Mouse (Mus musculus) left cerebral cortex, postnatal 25 days (tissue): ENCODE results near the gene Lyar. TPM values are rescaled to one million over a fixed set of nuclear protein-coding genes. Genes with fewer than 3 reads are reported as not detected.

Source experiments
- DNase-seq, 2 experiments: peaks; one replicate each; pipeline ENCODE4 v3.0.0; 2022; ENCODE audit warnings: low spot score in 2 of 2, mixed read lengths in 1 of 2
- intact Hi-C: fragments of 180-260 bp; cut with DNase I; formaldehyde crosslinking; loops from one replicate; pipeline ENCODE4 v1.15.1; 2025
- total RNA-seq, 2 experiments: library from RNA; stranded (reverse); gene quantifications; 2 replicates each; pipeline ENCODE4 v1.2.3; 2021

Lyar gene
- 10 to 100 TPM; 11.0 to 11.9 TPM for total RNA-seq

DNA sequence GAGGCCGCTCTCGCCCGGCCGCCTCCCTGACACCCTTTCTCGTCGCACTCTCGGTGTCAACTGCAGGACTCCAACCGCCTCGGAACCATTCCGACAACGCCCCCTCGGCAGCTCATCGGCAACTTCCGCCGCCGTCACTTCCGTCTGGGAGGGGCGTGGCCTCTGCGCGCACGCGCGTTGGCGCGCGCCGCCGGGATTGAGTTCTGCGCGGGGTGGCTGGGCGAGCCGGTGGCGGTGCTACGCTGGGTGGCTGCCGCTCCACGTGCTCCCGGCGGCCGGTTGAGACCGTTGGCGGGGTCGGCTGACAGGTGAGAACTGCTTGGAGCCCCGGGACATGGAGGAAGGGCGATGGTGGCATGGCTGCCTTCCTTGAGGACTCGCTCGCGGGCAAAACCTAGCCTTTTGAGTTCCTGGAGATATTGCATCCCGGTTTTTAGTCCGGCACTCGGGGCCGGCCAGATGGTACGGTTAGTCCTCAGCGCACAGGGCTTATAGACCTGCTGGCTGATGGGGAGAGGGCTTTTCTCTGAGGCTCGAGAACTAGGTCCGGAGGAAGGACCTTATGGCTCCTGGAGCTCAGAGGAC is at the start of gene Lyar, which contains the start of gene Zbtb49:
Gene Lyar (plus strand): TSS at position 143 of the 585 bp plus-strand sequence.
Gene Zbtb49 (minus strand): TSS at position 130 of the 585 bp plus-strand sequence.
- intact Hi-C loops = no loop called here

DNA sequence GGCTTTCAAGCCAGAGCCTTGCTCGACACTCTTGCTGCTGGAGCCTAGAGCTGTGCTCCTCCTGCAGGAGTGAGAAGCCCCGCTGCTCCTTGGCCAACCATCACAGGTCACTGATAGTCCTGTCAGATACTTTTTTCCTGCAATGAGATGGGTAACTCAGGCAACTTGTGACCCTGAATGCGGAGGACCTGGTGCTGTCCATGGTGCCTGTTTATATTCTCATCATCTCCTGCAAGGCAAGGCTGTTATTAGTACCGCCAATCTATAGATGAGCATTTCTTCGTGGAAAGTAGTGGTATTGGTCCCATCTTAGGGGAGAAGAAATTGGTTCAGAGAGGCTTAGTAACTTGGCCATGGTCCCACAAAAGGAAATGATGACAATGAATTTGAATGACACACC is 46.5 kb upstream of the Lyar start:
- DNase-seq = no peak
- intact Hi-C loops = no loop called here

More for the DNA sequence above, at the start of gene Lyar, which contains the start of gene Zbtb49:
- DNase-seq = peak; percentile 95

DNA sequence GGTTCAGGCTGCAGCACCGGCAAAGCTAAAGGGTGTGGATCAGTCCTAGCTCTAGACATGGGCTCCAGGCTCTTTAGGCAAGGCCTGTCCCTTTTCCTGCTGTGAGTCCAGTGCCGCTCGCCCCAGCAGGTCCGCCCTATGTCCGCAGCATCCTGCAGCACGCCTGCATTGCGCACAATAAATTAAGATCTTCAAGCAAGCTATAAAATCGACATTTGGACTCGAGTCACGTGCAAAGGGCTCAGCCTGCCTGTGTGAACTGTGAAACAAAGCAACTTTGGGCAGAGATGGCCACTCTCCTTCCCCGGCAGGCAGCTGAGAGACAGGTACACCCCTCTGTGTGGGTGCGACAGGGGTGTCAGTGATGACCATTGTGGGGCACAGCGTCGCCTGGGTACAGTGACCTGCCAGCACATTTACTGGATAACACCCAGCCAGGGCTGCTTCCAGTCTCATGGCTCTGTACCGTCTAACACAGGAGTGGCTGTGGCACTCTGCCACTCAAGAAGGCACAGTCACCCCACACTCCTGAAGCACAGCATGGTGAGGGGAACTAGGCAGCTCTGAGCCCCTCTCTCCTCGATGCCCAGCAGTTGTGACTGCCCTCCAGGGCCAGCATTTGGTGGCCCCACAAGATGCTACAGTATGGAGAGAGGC is 45.9 kb upstream of the Lyar start:
- intact Hi-C loops = no loop called here
- DNase-seq = no peak

DNA sequence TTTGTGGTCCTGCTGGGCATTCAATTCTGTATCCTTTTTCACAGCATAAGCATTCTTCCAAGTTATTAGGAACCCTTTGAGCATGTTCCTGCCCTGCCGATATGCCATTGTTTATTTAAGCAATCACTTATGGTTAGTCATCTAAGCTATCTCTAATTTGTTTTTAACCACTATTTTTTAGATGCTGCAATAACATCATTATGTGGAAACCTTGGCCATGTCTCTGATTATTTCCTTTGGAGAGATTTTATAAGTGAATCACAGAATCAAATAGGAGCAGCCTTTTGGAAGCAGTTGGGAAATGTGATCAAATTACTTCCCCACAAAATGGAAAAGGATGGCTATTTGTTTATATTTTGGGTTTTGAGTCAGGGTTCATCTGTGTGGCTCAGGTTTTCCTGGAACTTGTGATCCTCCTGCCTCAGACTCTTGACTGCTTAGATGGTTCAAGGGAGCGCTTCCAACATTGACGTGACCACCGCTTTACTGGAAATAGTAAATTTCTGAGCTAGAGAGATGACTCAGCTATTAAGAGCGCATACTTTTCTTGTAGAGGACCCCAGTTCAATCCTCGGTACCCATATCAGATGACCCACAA is 35.5 kb upstream of the Lyar start:
- DNase-seq = no peak
- intact Hi-C loops = no loop called here

DNA sequence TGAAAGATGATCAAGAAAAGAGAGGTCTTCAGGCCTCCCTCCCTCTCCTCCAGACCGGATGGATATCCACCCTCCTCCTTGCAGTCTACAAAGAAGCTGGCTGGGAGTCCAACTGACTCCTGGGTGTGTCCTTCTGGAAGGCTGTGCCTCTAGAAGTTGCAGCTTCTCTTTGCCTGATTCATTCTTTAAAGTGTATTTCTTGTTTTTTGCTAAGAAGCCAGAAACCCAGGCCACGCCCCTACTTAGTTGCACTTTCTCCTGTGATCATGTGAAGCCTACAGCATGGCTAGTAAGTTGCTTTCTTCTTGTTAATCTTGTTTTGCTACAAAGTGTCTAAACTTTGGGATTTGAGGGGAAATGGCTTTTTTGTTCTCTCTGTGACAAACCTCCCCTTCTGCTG is 33.3 kb upstream of the Lyar start:
- no peak for DNase-seq
- intact Hi-C loops = no loop called here

DNA sequence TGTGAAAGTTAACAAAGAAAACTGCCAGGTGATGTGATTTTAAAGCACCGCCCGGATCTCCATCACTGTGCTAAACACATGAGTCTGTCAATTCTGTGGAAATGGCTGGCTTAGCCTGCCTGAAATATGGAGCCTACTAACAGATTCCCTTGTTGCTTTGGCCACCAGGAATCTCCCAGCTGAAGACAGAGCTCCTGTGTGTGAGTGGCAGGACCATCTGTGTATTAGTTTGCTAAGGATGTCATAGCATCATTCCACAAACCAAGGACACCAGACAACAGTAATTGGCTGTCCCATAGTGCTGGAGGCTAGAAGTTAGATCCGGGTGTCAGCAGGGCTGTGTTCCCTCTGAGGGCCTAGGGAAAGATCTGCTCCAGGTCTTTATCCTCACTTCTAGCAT is 29.4 kb upstream of the Lyar start:
- no peak for DNase-seq
- intact Hi-C loops = loop anchor here (10.0 kb wide), 1 partner anchor 896 kb away; no protein-coding TSS in a partner anchor

DNA sequence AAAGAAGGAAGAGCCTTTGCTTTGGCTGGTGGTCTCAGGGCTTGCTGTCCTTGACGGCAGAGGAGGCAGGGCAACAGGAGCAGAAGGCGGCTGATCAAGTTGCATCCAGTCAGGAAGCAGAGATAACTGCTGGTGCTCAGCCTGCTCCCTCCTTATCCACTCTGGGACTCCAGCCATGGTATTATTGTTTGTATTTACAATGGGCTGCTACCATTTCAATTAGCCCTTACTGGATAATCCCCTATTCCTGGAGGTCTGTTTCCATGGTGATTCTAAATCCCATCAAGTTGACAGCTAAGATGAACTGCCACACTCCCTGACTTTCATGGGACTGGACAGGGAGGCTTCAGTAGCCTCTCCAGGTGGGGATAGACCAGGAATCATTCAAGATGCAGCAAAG is 25.3 kb upstream of the Lyar start:
- DNase-seq = no peak
- intact Hi-C loops = loop anchor here (10.0 kb wide), 1 partner anchor 900 kb away; no protein-coding TSS in a partner anchor

DNA sequence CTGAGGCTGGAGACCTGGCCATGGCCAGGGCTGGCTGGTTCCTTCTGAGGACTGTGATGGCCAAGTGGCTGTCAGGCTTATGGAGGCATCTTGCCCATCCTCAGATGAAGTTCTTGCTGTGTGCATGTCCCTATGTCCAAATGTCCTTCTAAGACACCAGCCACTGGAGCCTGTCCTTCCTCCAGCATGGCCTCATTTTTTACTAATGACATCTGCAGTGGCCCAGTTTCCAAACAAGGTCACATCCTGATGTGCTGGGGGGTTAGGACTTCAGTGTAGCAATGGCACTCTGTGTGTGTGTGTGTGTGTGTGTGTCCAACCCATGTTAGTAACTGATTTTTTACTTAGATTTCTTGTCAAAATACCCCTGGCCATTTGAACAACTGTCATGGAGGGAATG is 24.3 kb upstream of the Lyar start:
- no peak for DNase-seq
- intact Hi-C loops = loop anchor here (10.0 kb wide), 1 partner anchor 901 kb away; no protein-coding TSS in a partner anchor

DNA sequence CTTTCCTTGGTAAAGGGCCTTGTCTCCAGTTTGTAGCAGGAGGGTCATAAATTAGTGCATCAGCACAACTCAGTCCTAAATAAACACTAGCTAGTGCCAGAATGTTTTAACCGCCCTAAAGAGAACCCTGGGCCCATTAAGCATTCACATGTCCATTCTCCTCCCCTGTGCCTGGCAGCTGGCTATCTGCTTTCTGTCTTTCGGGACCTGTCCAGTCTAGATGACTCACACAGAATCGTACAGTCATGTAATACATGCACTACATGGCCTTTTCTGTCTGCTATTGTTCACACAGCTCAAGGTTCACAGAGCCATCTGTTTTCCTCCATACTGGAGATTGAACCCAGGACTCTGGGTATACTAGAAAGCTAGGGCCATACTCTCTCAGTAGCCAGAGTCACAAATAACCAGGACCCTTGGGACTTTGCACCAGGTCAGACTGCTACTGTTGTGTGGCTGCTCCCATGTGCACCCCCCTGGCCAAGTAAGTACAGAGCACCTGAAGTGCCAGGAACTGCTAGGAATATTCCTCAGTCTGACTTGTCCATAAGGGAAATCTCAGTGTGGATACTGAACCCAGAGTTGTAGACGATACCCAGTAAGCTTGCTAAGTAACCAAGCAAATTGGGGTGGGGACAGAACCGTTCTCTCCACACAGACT is 23.3 kb upstream of the Lyar start:
- DNase-seq = no peak
- intact Hi-C loops = loop anchor here (1.0 to 10.0 kb wide), 3 partner anchors 41 to 902 kb away; no protein-coding TSS in a partner anchor

DNA sequence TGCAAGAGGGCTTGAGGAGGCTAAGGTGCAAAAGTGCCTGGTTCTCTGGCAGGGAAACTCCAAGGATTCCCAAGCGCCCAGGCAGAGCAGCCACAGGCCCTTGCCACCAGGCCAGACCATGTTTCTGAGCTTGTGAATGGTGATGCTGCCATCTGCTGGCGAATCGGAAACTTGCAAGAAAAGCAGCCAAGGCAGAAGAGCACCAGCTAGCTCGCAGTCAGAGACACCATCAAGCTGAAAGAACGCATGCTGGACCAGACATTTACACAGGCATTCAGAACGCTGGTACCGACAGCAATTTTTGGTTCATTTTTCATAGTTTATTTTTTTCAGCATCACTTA is 22.8 kb upstream of the Lyar start:
- DNase-seq = peak; percentile 89 to 92
- intact Hi-C loops = loop anchor here (1.0 to 10.0 kb wide), 3 partner anchors 41 to 903 kb away; no protein-coding TSS in a partner anchor

DNA sequence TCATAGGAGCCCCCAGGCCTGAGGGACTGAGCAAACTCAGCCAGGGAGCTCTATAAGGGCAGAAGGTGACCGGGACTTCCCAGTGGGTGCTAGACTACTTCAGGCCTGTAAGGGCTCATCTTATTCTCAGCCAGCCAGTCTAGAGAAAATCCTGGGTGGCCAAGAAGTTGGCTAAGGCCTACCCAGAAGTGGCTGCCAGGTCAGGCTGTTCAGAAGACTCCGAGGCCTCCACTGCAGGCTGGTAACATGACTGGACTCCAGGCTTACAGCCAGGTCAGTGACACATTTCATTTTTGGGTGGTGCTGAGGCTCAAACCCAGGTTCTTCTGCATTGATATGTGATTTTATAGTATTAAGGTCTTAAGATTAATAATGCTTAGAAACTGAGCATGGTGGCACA is 20.6 kb upstream of the Lyar start:
- no peak for DNase-seq
- intact Hi-C loops = loop anchor here (10.0 kb wide), 1 partner anchor 905 kb away; no protein-coding TSS in a partner anchor

DNA sequence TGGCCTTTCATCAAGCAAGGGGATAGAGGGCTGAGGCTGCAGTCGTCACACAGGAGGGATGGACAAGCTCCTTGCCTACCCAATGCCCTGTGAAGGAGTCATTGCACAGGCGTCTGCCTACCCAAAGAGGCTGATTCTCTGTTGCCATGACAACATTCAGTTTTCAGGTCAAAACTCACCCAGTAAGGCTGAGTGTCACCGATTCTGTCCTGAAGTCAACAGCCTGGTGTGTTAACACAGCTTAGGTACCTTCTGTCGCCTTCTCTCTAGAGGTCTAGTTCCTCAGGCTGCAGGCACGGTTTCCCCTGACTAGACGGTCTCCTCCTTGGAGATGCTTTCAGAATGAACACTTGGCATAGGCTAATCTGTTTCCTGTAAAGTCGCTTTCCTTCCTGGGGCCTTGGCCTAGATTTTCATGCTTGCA is 15.0 kb upstream of the Lyar start:
- intact Hi-C loops = no loop called here
- peak in 1 of 2 experiments; percentile 62 for DNase-seq

DNA sequence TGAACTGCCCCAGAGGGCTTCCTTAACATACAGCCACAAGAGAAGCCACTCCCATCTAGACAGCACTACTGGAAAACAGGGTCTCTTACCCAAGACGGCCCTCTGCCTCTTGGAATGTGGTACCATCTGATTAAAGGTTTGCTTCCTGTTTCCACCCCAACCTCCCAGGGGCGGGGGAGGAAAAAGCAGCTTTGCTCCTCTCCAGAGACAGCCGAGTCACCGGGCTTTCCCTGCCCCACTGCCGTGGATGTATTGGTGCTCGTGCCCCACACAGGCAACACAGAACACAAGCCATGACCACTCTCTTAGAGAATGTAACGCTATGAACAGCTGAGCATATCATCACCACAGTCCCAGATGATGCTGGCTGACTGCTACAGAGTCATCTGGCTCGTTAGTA is 11.3 kb upstream of the Lyar start:
- intact Hi-C loops = no loop called here
- DNase-seq = no peak

DNA sequence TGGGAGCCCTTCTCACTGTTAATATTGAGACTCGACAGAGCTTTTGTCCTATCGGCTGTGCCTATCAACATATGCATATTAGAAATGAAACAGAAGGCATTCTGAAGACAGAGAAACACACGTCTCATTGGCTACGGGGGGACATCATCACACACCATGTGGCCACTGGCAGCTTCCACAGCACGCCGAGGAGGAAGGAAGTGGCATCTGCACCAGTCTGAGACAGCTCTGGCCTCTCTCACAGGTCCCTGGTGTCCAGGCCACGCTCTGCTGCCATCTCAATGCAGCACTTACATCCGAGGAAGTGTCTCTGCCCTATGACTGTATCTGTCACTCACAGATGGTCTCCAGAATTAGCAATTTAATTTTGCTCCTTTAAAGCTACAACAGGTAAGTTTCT is 8.6 kb upstream of the Lyar start:
- intact Hi-C loops = no loop called here
- no peak for DNase-seq

DNA sequence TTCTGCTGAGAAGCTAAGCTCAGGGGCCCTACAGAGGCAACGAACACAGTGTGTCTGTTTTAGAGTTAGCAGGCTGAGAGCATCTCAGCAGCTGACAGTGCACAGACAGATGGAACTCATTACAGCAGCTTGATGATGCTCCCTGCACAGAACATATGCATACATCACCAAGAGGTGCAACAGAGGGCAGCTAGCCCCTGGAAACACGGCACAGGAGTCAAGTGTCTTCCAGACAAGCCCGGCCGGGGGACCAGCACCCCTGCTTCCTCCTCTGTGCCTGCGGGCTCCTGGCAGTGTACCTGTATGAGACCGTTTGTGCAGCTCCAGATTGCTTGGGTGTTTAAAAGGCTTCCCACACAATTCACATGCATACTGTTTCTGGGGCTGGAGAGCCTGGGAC is 7.3 kb upstream of the Lyar start:
- intact Hi-C loops = no loop called here
- DNase-seq = no peak

DNA sequence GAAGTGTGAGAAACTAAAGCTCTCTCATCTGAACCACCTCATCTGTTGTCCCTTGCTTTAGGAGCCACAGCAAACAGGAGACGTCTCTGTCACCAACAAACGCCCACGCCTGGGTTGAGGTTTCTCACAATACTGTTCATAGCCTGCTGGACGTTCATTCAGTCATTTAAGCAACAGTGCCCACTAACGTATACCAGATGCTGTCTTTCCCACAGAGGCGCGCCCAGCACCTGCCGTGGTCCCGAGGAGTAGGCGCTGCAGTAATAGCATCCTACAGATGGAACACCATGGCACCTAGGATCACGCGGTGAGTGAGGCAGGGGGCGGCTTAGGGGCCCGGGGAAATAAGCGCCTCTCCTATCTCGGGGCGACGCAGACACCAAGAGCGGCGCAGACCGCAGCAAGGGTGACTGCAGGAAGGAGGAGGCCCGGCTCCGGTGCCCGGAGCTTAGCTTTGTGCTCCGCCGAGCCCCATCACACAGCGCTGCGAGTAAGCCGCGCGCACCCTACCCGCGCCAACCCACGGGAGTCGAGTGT is 431 bp upstream of the Lyar start:
- intact Hi-C loops = no loop called here
- DNase-seq = peak in 1 of 2 experiments; percentile 64

DNA sequence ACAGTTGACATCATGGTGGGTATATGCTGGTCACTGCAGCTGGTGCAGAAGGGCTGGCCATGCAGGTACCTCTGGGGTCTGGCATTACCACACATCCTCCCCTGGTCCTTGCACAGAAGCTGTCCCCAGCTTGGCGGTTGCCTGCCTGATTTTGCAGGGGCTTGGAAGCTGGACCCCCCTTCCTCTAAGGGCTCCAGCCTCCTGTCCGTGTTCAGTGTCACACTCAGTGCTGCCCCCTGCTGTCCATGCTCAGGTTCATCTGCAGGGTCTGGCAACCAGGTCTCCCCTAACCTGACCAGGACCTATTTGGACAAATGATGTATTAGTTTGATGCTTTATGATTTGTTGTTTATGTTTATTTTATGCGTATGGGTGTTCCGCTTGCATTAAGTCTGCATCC is 15.2 kb downstream of the Lyar start:
- intact Hi-C loops = no loop called here
- peak in 1 of 2 experiments; percentile 24 for DNase-seq

DNA sequence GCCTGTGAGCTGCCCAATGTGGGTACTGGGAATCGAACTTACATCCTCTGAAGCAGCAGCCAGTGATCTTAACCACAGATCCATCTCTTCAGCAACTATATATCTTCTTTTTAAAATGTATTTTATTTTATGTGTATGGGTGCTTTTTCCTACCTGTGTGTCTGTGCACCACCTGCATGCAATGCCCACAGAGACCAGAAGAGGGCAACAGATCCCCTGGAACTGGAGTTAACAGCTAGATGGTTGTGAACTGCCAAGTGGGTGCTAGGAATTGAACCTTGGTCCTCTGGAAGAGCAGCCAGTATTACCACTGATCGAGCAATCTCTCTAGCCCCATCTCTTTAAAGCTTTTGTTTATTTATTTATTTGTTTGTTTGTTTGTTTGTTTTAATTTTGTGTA is 16.4 kb downstream of the Lyar start:
- DNase-seq = no peak
- intact Hi-C loops = no loop called here

DNA sequence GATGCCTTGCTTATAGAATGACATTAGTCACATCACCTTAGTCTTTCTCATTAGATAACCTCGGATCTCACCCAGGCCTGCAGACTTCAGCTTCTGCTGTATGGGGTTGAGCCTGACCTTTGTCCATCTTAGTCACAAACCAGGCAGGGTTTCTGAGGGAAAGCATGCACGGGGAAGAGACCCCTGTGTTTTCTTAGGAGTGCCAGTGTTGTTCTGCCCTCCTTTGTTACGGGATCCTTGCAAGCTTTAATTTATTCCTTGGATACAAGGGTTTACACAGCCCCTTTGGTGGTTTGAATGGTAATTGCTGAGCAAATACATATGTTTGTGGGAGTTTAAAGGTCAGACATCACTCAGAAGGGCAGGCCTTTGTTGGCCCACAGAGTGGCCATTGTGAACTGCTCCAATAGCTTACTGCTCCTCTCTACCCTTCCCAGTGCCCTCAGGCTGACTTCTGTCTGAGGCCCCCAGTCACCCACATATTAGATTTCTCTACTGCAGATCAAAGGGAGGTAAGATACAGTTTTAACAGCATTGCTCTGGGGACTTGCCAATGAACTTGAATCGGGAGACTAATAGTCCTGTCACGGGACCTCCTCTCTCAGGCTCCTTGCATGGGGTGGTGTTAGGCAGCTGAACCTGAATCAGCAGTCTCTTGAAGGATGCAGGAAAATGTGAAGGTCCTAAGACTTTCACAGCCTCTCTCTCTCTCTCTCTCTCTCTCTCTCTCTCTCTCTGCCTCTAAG is 20.6 kb downstream of the Lyar start:
- DNase-seq = no peak
- intact Hi-C loops = no loop called here
